Mouse (Mus musculus): ENCODE data around the gene Zfp691. TPM values are rescaled to one million over a fixed set of nuclear protein-coding genes. Genes with fewer than 3 reads are reported as not detected.

Gene Zfp691
- polyA plus RNA-seq, 1 experiment from 2014 or later = 7.7 TPM

- WGBS = 42% methylated on average over 2 of the region's 2 CpGs
- Histone ChIP-seq H3K27me3 (ENCODE audit: control insufficient read depth, insufficient read depth, low read length) (no peaks in the 10 kb centered on the region), H3K9ac (ENCODE audit: low read length) (no peak overlapping the region), H3K9me3 (replicated peaks; ENCODE audit: control insufficient read depth, low read length) (no peaks in the 10 kb centered on the region), H3K4me3 (ENCODE audit: low read length) (no peak overlapping the region), H3K4me2 (ENCODE audit: low read depth, low read length) (no peak overlapping the region), H3K4me1 (ENCODE audit: control insufficient read depth, insufficient read depth, low read length) (peaks cover 73% of the 10 kb centered on the region), H3K36me3 (ENCODE audit: control insufficient read depth, insufficient read depth) (peaks cover 12% of the 10 kb centered on the region), H3K27ac (ENCODE audit: low read length) (peak overlapping the region; percentile 55)
- no peak for ATAC-seq (replicated peaks; ENCODE audit: extremely low read depth, insufficient read depth, low FRiP score)
These were observed 49.2 kb downstream of the Zfp691 start for GRCm38 (mm10) chr4:119124771-119125273.

- Histone ChIP-seq H3K9ac (ENCODE audit: low read length) (no peak overlapping the region), H3K9me3 (replicated peaks; ENCODE audit: control insufficient read depth, low read length) (no peaks in the 10 kb centered on the region), H3K4me3 (ENCODE audit: low read length) (no peak overlapping the region), H3K4me2 (ENCODE audit: low read depth, low read length) (no peak overlapping the region), H3K4me1 (ENCODE audit: control insufficient read depth, insufficient read depth, low read length) (peaks cover 80% of the 10 kb centered on the region), H3K36me3 (ENCODE audit: control insufficient read depth, insufficient read depth) (peaks cover 12% of the 10 kb centered on the region), H3K27ac (ENCODE audit: low read length) (peak overlapping the region; percentile 65), H3K27me3 (ENCODE audit: control insufficient read depth, insufficient read depth, low read length) (no peaks in the 10 kb centered on the region)
- 20% methylated on average over 4 of the region's 4 CpGs for WGBS
- ATAC-seq (replicated peaks; ENCODE audit: extremely low read depth, insufficient read depth, low FRiP score) = peak; percentile 50
These were observed 52.7 kb downstream of the Zfp691 start for GRCm38 (mm10) chr4:119121249-119121648.

- no peak overlapping the region for H3K9ac ChIP-seq (ENCODE audit: low read length)
- H3K27me3 ChIP-seq (ENCODE audit: control insufficient read depth, insufficient read depth, low read length) = no peaks in the 10 kb centered on the region
- H3K4me2 ChIP-seq (ENCODE audit: low read depth, low read length) = no peak overlapping the region
- peak overlapping the region; percentile 94; the same call in 1 of the 2 replicates for H3K27ac ChIP-seq (ENCODE audit: low read length)
- no peak overlapping the region for H3K4me3 ChIP-seq (ENCODE audit: low read length)
- peaks cover 10% of the 10 kb centered on the region for H3K36me3 ChIP-seq (ENCODE audit: control insufficient read depth, insufficient read depth)
- ATAC-seq (replicated peaks; ENCODE audit: extremely low read depth, insufficient read depth, low FRiP score) = no peak
- WGBS = 80% methylated on average over 6 of the region's 6 CpGs
- H3K9me3 ChIP-seq (replicated peaks; ENCODE audit: control insufficient read depth, low read length) = no peaks in the 10 kb centered on the region
- peaks cover 82% of the 10 kb centered on the region for H3K4me1 ChIP-seq (ENCODE audit: control insufficient read depth, insufficient read depth, low read length)
These were observed 53.9 kb downstream of the Zfp691 start for GRCm38 (mm10) chr4:119120095-119120494.

MicroRNAs within 50 kb of the gene (microRNA counts, 519-probe panel; counts per million panel counts)
- 1,826 counts per million, percentile 16 among the panel's probes with 10 or more counts for microRNA mmu-miR-1957

Small RNAs within 50 kb of the gene (microRNA-seq; reads per million reads assigned to microRNA genes)
- gene Mir1957a = not detected

Other genes with a start within 250 kb of the Zfp691 start
- not detected in 2 replicates for gene Olfr1328, start 235.6 kb downstream of the Zfp691 start, polyA plus RNA-seq (2015; fragmentation: Nextera tagmentation; extraction: Ambion mirVana)
- gene Lao1, start 212.6 kb downstream of the Zfp691 start, polyA plus RNA-seq (2015; fragmentation: Nextera tagmentation; extraction: Ambion mirVana) = not detected in 2 replicates
- gene Slc2a1, start 65.5 kb downstream of the Zfp691 start, polyA plus RNA-seq (2015; fragmentation: Nextera tagmentation; extraction: Ambion mirVana) = 129 and 136 TPM in 2 replicates
- gene Ermap, start 15.8 kb upstream of the Zfp691 start, polyA plus RNA-seq (2015; fragmentation: Nextera tagmentation; extraction: Ambion mirVana) = 0.88 and 1.4 TPM in 2 replicates
- 114 and 119 TPM in 2 replicates for gene Svbp, start 21.1 kb upstream of the Zfp691 start, polyA plus RNA-seq (2015; fragmentation: Nextera tagmentation; extraction: Ambion mirVana)
- gene Tmem269, start 44.0 kb upstream of the Zfp691 start, polyA plus RNA-seq (2015; fragmentation: Nextera tagmentation; extraction: Ambion mirVana) = 0.15 and 0.22 TPM in 2 replicates
- gene AU022252, start 58.5 kb upstream of the Zfp691 start, polyA plus RNA-seq (2015; fragmentation: Nextera tagmentation; extraction: Ambion mirVana) = 22.5 and 23.4 TPM in 2 replicates
- 28.2 and 29.3 TPM in 2 replicates for gene P3h1, start 58.7 kb upstream of the Zfp691 start, polyA plus RNA-seq (2015; fragmentation: Nextera tagmentation; extraction: Ambion mirVana)
- not detected in 2 replicates for gene Cldn19, start 81.2 kb upstream of the Zfp691 start, polyA plus RNA-seq (2015; fragmentation: Nextera tagmentation; extraction: Ambion mirVana)
- gene Ybx1, start 120.4 kb upstream of the Zfp691 start, polyA plus RNA-seq (2015; fragmentation: Nextera tagmentation; extraction: Ambion mirVana) = 501 and 547 TPM in 2 replicates
- 36.7 and 43.2 TPM in 2 replicates for gene Ppih, start 146.4 kb upstream of the Zfp691 start, polyA plus RNA-seq (2015; fragmentation: Nextera tagmentation; extraction: Ambion mirVana)
- 3.8 and 4.0 TPM in 2 replicates for gene Ccdc30, start 241.3 kb upstream of the Zfp691 start, polyA plus RNA-seq (2015; fragmentation: Nextera tagmentation; extraction: Ambion mirVana)
- gene Ppcs, start 248.2 kb upstream of the Zfp691 start, polyA plus RNA-seq (2015; fragmentation: Nextera tagmentation; extraction: Ambion mirVana) = 30.3 and 32.6 TPM in 2 replicates
- gene Zmynd12, start 248.6 kb upstream of the Zfp691 start, polyA plus RNA-seq (2015; fragmentation: Nextera tagmentation; extraction: Ambion mirVana) = 0.28 and 0.42 TPM in 2 replicates